Mouse (Mus musculus): ENCODE results near the gene Olfr1049.
"Not testable (repeated sequence)": the region's sequence is repeated elsewhere in the genome, so short reads cannot be mapped to it uniquely, and the experiment has no call there.

Olfr1049 gene

GRCm38 (mm10) chr2:86258228-86258627 is at the start of gene Olfr1049:
Olfr1049 (minus strand) TSS chr2:86258328.
- DNase-seq, result not testable (repeated sequence)

GRCm38 (mm10) chr2:86292155-86292554 is 34.0 kb upstream of the Olfr1049 start, which contains the start of gene Olfr1052:
Olfr1052 (plus strand) TSS chr2:86292455.
- DNase-seq, result no peak

GRCm38 (mm10) chr2:86278988-86279387 is 20.9 kb upstream of the Olfr1049 start, which contains the start of gene Olfr1051:
Olfr1051 (minus strand) TSS chr2:86279088.
- DNase-seq, result not testable (repeated sequence)

GRCm38 (mm10) chr2:86240189-86240588 is 17.9 kb downstream of the Olfr1049 start, which contains the start of gene Olfr1048:
Olfr1048 (minus strand) TSS chr2:86240289.
- DNase-seq, result no peak

GRCm38 (mm10) chr2:86231301-86231700 is 26.8 kb downstream of the Olfr1049 start, which contains the start of gene Olfr1047:
Olfr1047 (minus strand) TSS chr2:86231401.
- no peak for DNase-seq

- no peak for DNase-seq
These were observed 38.9 kb downstream of the Olfr1049 start, which contains the start of gene Olfr1046 for GRCm38 (mm10) chr2:86219214-86219613. Olfr1046 (minus strand) TSS chr2:86219314.
